Mouse (Mus musculus): ENCODE data around the gene Cdc42ep4.

Gene Cdc42ep4

GRCm38 (mm10) chr11:113749749-113750351 lies 1.8 kb downstream of the Cdc42ep4 start:
- DNase-seq (ENCODE audit: low read depth, low spot score): no peak

- DNase-seq (ENCODE audit: low read depth, low spot score): no peak
Observed at GRCm38 (mm10) chr11:113748797-113749521, 2.7 kb downstream of the Cdc42ep4 start.

GRCm38 (mm10) chr11:113747725-113748380 lies 3.8 kb downstream of the Cdc42ep4 start:
- no peak for DNase-seq (ENCODE audit: low read depth, low spot score)

- no peak for DNase-seq (ENCODE audit: low read depth, low spot score)
Observed at GRCm38 (mm10) chr11:113747056-113747455, 4.6 kb downstream of the Cdc42ep4 start.

- no peak for DNase-seq (ENCODE audit: low read depth, low spot score)
Observed at GRCm38 (mm10) chr11:113745961-113746360, 5.7 kb downstream of the Cdc42ep4 start.

GRCm38 (mm10) chr11:113742998-113743397 lies 8.7 kb downstream of the Cdc42ep4 start:
- no peak for DNase-seq (ENCODE audit: low read depth, low spot score)

GRCm38 (mm10) chr11:113740100-113740499 lies 11.6 kb downstream of the Cdc42ep4 start:
- no peak for DNase-seq (ENCODE audit: low read depth, low spot score)

GRCm38 (mm10) chr11:113739213-113739612 lies 12.5 kb downstream of the Cdc42ep4 start:
- no peak for DNase-seq (ENCODE audit: low read depth, low spot score)

- no peak for DNase-seq (ENCODE audit: low read depth, low spot score)
Observed at GRCm38 (mm10) chr11:113737912-113738311, 13.8 kb downstream of the Cdc42ep4 start.

- no peak for DNase-seq (ENCODE audit: low read depth, low spot score)
Observed at GRCm38 (mm10) chr11:113737553-113737854, 14.2 kb downstream of the Cdc42ep4 start.

GRCm38 (mm10) chr11:113736848-113737552 lies 14.7 kb downstream of the Cdc42ep4 start:
- DNase-seq (ENCODE audit: low read depth, low spot score): no peak

- no peak for DNase-seq (ENCODE audit: low read depth, low spot score)
Observed at GRCm38 (mm10) chr11:113735151-113735550, 16.5 kb downstream of the Cdc42ep4 start.

- no peak for DNase-seq (ENCODE audit: low read depth, low spot score)
Observed at GRCm38 (mm10) chr11:113733631-113734364, 17.9 kb downstream of the Cdc42ep4 start.

- DNase-seq (ENCODE audit: low read depth, low spot score): no peak
Observed at GRCm38 (mm10) chr11:113731945-113732612, 19.6 kb downstream of the Cdc42ep4 start.

- no peak for DNase-seq (ENCODE audit: low read depth, low spot score)
Observed at GRCm38 (mm10) chr11:113730879-113731278, 20.8 kb downstream of the Cdc42ep4 start.

- DNase-seq (ENCODE audit: low read depth, low spot score): no peak
Observed at GRCm38 (mm10) chr11:113729917-113730316, 21.8 kb downstream of the Cdc42ep4 start.

- DNase-seq (ENCODE audit: low read depth, low spot score): no peak
Observed at GRCm38 (mm10) chr11:113729239-113729638, 22.4 kb downstream of the Cdc42ep4 start.

GRCm38 (mm10) chr11:113727992-113728391 lies 23.7 kb downstream of the Cdc42ep4 start:
- DNase-seq (ENCODE audit: low read depth, low spot score): no peak

GRCm38 (mm10) chr11:113726994-113727888 lies 24.4 kb downstream of the Cdc42ep4 start:
- no peak for DNase-seq (ENCODE audit: low read depth, low spot score)

All from retina, adult 2 months (tissue).